Mouse (Mus musculus) ES-Bruce4 (cell line): ENCODE data around the gene Col9a2.

Experiments used
- CTCF ChIP-seq: IDR thresholded peaks from one replicate; pipeline ENCODE4 v1.8.1; 2011; ENCODE audit warnings: low read depth, low read length
- EP300 ChIP-seq: IDR thresholded peaks from 2 replicates; pipeline ENCODE4 v1.6.1; 2011; ENCODE audit warnings: low read depth, low read length; ENCODE audit not compliant: insufficient read depth

GRCm38 (mm10) chr4:121057032-121057431 is 17.8 kb downstream of the Col9a2 start:
- no peak for TF ChIP-seq EP300
- no peak for TF ChIP-seq CTCF
